Mouse (Mus musculus): Measurements from ENCODE around the gene Lct. TPM values are rescaled to one million over a fixed set of nuclear protein-coding genes. Genes with fewer than 3 reads are reported as not detected.

Lct gene
- total RNA-seq, 1 experiment: 0.18 TPM

GRCm38 (mm10) chr1:128244727-128245355 lies 83.3 kb downstream of the Lct start:
- Histone ChIP-seq H3K4me3 (ENCODE audit: insufficient read depth in 1 of 2, low read depth in 1 of 2, low read length in 2 of 2, poor library complexity in 1 of 2, severe bottlenecking in 1 of 2) (peak overlapping the region; percentile 72 to 93), H3K9me3 (ENCODE audit: control insufficient read depth, insufficient read depth, low read depth, low read length) (no peaks in the 10 kb centered on the region), H3K36me3 (ENCODE audit: control insufficient read depth, insufficient read depth, low read length, poor library complexity, severe bottlenecking) (no peaks in the 10 kb centered on the region), H3K9ac (ENCODE audit: insufficient read depth, low read depth, low read length, poor library complexity, severe bottlenecking) (peak overlapping the region; percentile 94), H3K4me1 (ENCODE audit: control insufficient read depth in 2 of 2, insufficient read depth in 2 of 2, low read length in 2 of 2, poor library complexity in 1 of 2) (peaks cover 0 to 5% of the 10 kb centered on the region in 2 experiments; a peak in 1 of 4 replicates), H3K27ac (ENCODE audit: insufficient read depth, low read depth, low read length, poor library complexity, severe bottlenecking) (no peak overlapping the region)
- 0 out of 2 replicates have a peak, but pooled peaks have one; percentile 17 for TF ChIP-seq MAFK (IDR thresholded peaks at IDR 0.05; ENCODE audit: insufficient read depth, low read depth, low read length)
- no peak for TF ChIP-seq ZNF384 (IDR thresholded peaks at IDR 0.05; ENCODE audit: low read depth, low read length)
- in situ Hi-C loops (cut with MboI; ENCODE audit: low sequenced_read_pairs in 2 of 2, unreplicated experiment in 2 of 2): no loop called here
- DNase-seq (ENCODE audit: low read depth, low spot score): no peak

GRCm38 (mm10) chr1:128243996-128244726 lies 84.0 kb downstream of the Lct start:
- peak overlapping the region; percentile 67; the same call in 1 of the 2 replicates for H3K27ac ChIP-seq (ENCODE audit: insufficient read depth, low read depth, low read length, poor library complexity, severe bottlenecking)
- peak; percentile 84 for TF ChIP-seq ZNF384 (IDR thresholded peaks at IDR 0.05; ENCODE audit: low read depth, low read length)
- peak; percentile 97 for TF ChIP-seq HCFC1 (IDR thresholded peaks at IDR 0.05; ENCODE audit: borderline replicate concordance, insufficient read depth, low read length)
- no peak for TF ChIP-seq MAFK (IDR thresholded peaks at IDR 0.05; ENCODE audit: insufficient read depth, low read depth, low read length)
- DNase-seq (ENCODE audit: low read depth, low spot score): peak; percentile 99
- peak overlapping the region; percentile 94 for H3K9ac ChIP-seq (ENCODE audit: insufficient read depth, low read depth, low read length, poor library complexity, severe bottlenecking)
- H3K4me1 ChIP-seq (ENCODE audit: control insufficient read depth in 2 of 2, insufficient read depth in 2 of 2, low read length in 2 of 2, poor library complexity in 1 of 2): peaks cover 0 to 5% of the 10 kb centered on the region in 2 experiments; a peak in 1 of 4 replicates
- in situ Hi-C loops (cut with MboI; ENCODE audit: low sequenced_read_pairs in 2 of 2, unreplicated experiment in 2 of 2): no loop called here
- H3K9me3 ChIP-seq (ENCODE audit: control insufficient read depth, insufficient read depth, low read depth, low read length): no peaks in the 10 kb centered on the region
- H3K36me3 ChIP-seq (ENCODE audit: control insufficient read depth, insufficient read depth, low read length, poor library complexity, severe bottlenecking): no peaks in the 10 kb centered on the region
- H3K4me3 ChIP-seq (ENCODE audit: insufficient read depth in 1 of 2, low read depth in 1 of 2, low read length in 2 of 2, poor library complexity in 1 of 2, severe bottlenecking in 1 of 2): peak overlapping the region; percentile 72 to 93

- DNase-seq (ENCODE audit: low read depth, low spot score): no peak
- no peaks in the 10 kb centered on the region for H3K9me3 ChIP-seq (ENCODE audit: control insufficient read depth, insufficient read depth, low read depth, low read length)
- peak within 1 kb of the TSS; percentile 94 for H3K9ac ChIP-seq (ENCODE audit: insufficient read depth, low read depth, low read length, poor library complexity, severe bottlenecking)
- H3K27ac ChIP-seq (ENCODE audit: insufficient read depth, low read depth, low read length, poor library complexity, severe bottlenecking): peak within 1 kb of the TSS; percentile 67; the same call in 1 of the 2 replicates
- H3K36me3 ChIP-seq (ENCODE audit: control insufficient read depth, insufficient read depth, low read length, poor library complexity, severe bottlenecking): peaks cover 2% of the 10 kb centered on the region; the same call in 1 of the 2 replicates
- H3K4me1 ChIP-seq (ENCODE audit: control insufficient read depth in 2 of 2, insufficient read depth in 2 of 2, low read length in 2 of 2, poor library complexity in 1 of 2): peaks cover 0 to 5% of the 10 kb centered on the region in 2 experiments; a peak in 1 of 4 replicates
- H3K4me3 ChIP-seq (ENCODE audit: insufficient read depth in 1 of 2, low read depth in 1 of 2, low read length in 2 of 2, poor library complexity in 1 of 2, severe bottlenecking in 1 of 2): peak within 1 kb of the TSS; percentile 72 to 93
- in situ Hi-C loops (cut with MboI; ENCODE audit: low sequenced_read_pairs in 2 of 2, unreplicated experiment in 2 of 2): no loop called here
- TF ChIP-seq MAFK (IDR thresholded peaks at IDR 0.05; ENCODE audit: insufficient read depth, low read depth, low read length) (no peak), CHD2 (IDR thresholded peaks at IDR 0.05; ENCODE audit: low read depth, low read length) (no peak), ZNF384 (IDR thresholded peaks at IDR 0.05; ENCODE audit: low read depth, low read length) (no peak), HCFC1 (IDR thresholded peaks at IDR 0.05; ENCODE audit: borderline replicate concordance, insufficient read depth, low read length) (no peak), ZC3H11A (IDR thresholded peaks at IDR 0.05; ENCODE audit: borderline replicate concordance, low read depth, low read length) (no peak)
Observed at GRCm38 (mm10) chr1:128243627-128243995, 84.5 kb downstream of the Lct start, which contains the start of gene Ubxn4. Gene Ubxn4, plus strand, starts transcription at chr1:128243964.

- H3K9ac ChIP-seq (ENCODE audit: insufficient read depth, low read depth, low read length, poor library complexity, severe bottlenecking): no peak overlapping the region
- TF ChIP-seq ZC3H11A (IDR thresholded peaks at IDR 0.05; ENCODE audit: borderline replicate concordance, low read depth, low read length) (no peak), CHD2 (IDR thresholded peaks at IDR 0.05; ENCODE audit: low read depth, low read length) (no peak), HCFC1 (IDR thresholded peaks at IDR 0.05; ENCODE audit: borderline replicate concordance, insufficient read depth, low read length) (no peak), MAFK (IDR thresholded peaks at IDR 0.05; ENCODE audit: insufficient read depth, low read depth, low read length) (no peak), ZNF384 (IDR thresholded peaks at IDR 0.05; ENCODE audit: low read depth, low read length) (no peak)
- DNase-seq (ENCODE audit: low read depth, low spot score): no peak
- H3K4me1 ChIP-seq (ENCODE audit: control insufficient read depth in 2 of 2, insufficient read depth in 2 of 2, low read length in 2 of 2, poor library complexity in 1 of 2): no peaks in the 10 kb centered on the region
- H3K9me3 ChIP-seq (ENCODE audit: control insufficient read depth, insufficient read depth, low read depth, low read length): no peaks in the 10 kb centered on the region
- H3K36me3 ChIP-seq (ENCODE audit: control insufficient read depth, insufficient read depth, low read length, poor library complexity, severe bottlenecking): peaks cover 15% of the 10 kb centered on the region
- no peak overlapping the region for H3K27ac ChIP-seq (ENCODE audit: insufficient read depth, low read depth, low read length, poor library complexity, severe bottlenecking)
- no peak overlapping the region for H3K4me3 ChIP-seq (ENCODE audit: insufficient read depth in 1 of 2, low read depth in 1 of 2, low read length in 2 of 2, poor library complexity in 1 of 2, severe bottlenecking in 1 of 2)
- in situ Hi-C loops (cut with MboI; ENCODE audit: low sequenced_read_pairs in 2 of 2, unreplicated experiment in 2 of 2): no loop called here
Observed at GRCm38 (mm10) chr1:128235181-128235580, 92.9 kb downstream of the Lct start.

Other genes starting within 250 kb of the Lct start
- gene Zranb3, start 225.3 kb downstream of the Lct start, total RNA-seq (2012; rRNA removed): 19.2 and 19.5 TPM in 2 replicates
- 52.9 and 56.6 TPM in 2 replicates for gene R3hdm1, start 225.0 kb downstream of the Lct start, total RNA-seq (2012; rRNA removed)
- 44.0 and 50.2 TPM in 2 replicates for gene Ubxn4, start 84.4 kb downstream of the Lct start, total RNA-seq (2012; rRNA removed)
- 134 and 172 TPM in 2 replicates for gene Mcm6, start 31.3 kb upstream of the Lct start, total RNA-seq (2012; rRNA removed)
- gene Dars, start 89.0 kb upstream of the Lct start, total RNA-seq (2012; rRNA removed): 57.3 and 85.9 TPM in 2 replicates